Mouse (Mus musculus): ENCODE measurements at regions not wholly inside any gene's neighbourhood (a gene's known extent, or its start where the extent isn't known, plus 50 kb on each side); places are given as distances from the start of the nearest gene placed in this dataset.
A peak's percentile ranks its signal among the peaks of the same experiment; 100 is the strongest.
"Not testable (repeated sequence)": the region's sequence is repeated elsewhere in the genome, so short reads cannot be mapped to it uniquely, and the experiment has no call there.

DNA sequence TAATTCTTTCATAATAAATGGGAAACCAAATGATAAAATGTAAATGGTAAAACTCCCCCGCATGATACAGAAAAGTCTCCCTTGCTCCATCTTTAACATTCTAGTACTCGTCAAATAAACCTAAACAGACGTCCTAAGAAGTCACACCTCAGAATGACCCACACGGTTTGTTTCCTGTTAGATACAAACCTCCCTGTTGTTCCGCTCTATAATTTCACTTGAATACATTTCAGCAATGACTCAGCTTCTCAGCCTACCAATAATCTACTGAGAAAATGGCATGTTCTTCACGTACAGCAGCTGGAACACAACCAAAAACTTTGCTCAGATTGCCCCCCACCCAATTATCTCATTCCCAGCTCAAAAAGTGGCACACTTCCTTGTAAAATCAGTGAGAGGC is 93.7 kb upstream of the Pdc start:
- Histone ChIP-seq H3K4me1 (ENCODE audit: control insufficient read depth, insufficient read depth, low read length) (no peaks in the 10 kb centered on the region), H3K4me3 (replicated peaks; ENCODE audit: extremely low read depth, low read depth, low read length) (no peak overlapping the region)
- 64% methylated on average over 6 of the region's 6 CpGs for WGBS
- no peak for TF ChIP-seq POLR2A (IDR thresholded peaks at IDR 0.05; ENCODE audit: borderline replicate concordance, extremely low read depth, low read depth, low read length)
- no peak for TF ChIP-seq CTCF (IDR thresholded peaks at IDR 0.05; ENCODE audit: insufficient read depth, low read length)
- DNase-seq, result no peak

GRCm38 (mm10) chr1:150239504-150239903 is 79.7 kb upstream of the Pdc start:
- not testable (repeated sequence) for DNase-seq; H3K4me3 ChIP-seq (replicated peaks; ENCODE audit: extremely low read depth, low read depth, low read length); H3K4me1 ChIP-seq (ENCODE audit: control insufficient read depth, insufficient read depth, low read length)
- WGBS, result 72% methylated on average over 1 of the region's 1 CpGs

DNA sequence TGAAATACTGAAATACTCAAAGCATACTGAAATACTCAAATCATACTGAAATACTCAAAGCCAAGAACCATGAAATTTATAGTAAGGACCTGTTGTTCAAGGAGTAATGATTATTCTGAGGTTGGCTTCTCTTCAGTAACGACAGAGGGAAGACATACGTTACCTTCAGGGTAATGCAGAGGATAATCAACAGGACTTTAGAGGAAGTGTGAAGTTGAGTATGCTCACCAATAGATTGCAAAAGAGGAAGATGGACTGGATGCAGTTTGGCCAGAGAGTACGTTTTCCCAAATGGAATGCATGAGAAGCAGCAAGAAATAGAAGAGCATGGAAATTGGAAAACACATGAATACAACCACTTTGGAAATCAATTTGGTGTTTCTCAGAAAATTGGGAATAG is 79.1 kb upstream of the Pdc start:
- no peak for DNase-seq
- no peaks in the 10 kb centered on the region for H3K4me1 ChIP-seq (ENCODE audit: control insufficient read depth, insufficient read depth, low read length)
- TF ChIP-seq CTCF (IDR thresholded peaks at IDR 0.05; ENCODE audit: insufficient read depth, low read length) (no peak), POLR2A (IDR thresholded peaks at IDR 0.05; ENCODE audit: borderline replicate concordance, extremely low read depth, low read depth, low read length) (no peak)
- WGBS, result 82% methylated on average over 3 of the region's 3 CpGs
- no peak overlapping the region for H3K4me3 ChIP-seq (replicated peaks; ENCODE audit: extremely low read depth, low read depth, low read length)

GRCm38 (mm10) chr1:150241153-150241552 is 78.1 kb upstream of the Pdc start:
- Histone ChIP-seq H3K4me1 (ENCODE audit: control insufficient read depth, insufficient read depth, low read length) (no peaks in the 10 kb centered on the region), H3K4me3 (replicated peaks; ENCODE audit: extremely low read depth, low read depth, low read length) (no peak overlapping the region)
- no peak for TF ChIP-seq POLR2A (IDR thresholded peaks at IDR 0.05; ENCODE audit: borderline replicate concordance, extremely low read depth, low read depth, low read length)
- TF ChIP-seq CTCF (IDR thresholded peaks at IDR 0.05; ENCODE audit: insufficient read depth, low read length), result no peak
- WGBS, result 86% methylated on average over 4 of the region's 4 CpGs
- DNase-seq, result no peak

DNA sequence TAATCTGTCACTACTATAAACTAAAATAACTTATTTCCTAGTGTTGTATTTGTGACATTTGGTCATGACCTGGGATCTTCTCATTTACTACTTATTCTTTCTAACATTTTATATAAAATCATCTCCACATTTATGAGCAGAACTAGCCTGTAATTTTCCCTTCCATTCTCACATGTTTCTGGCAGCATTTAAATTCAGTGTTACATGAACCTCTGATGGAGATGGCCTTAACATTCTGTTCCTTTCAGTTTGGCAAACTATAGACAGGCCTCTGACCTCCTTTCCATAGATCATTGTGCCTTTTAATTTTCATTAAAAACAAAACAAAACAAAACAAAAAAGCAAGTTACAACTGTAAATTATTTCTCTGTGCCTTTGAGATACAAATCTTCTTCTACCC is 77.1 kb upstream of the Pdc start:
- H3K4me3 ChIP-seq (replicated peaks; ENCODE audit: extremely low read depth, low read depth, low read length), result no peak overlapping the region
- no peaks in the 10 kb centered on the region for H3K4me1 ChIP-seq (ENCODE audit: control insufficient read depth, insufficient read depth, low read length)
- no peak for DNase-seq
- TF ChIP-seq CTCF (IDR thresholded peaks at IDR 0.05; ENCODE audit: insufficient read depth, low read length) (no peak), POLR2A (IDR thresholded peaks at IDR 0.05; ENCODE audit: borderline replicate concordance, extremely low read depth, low read depth, low read length) (no peak)

DNA sequence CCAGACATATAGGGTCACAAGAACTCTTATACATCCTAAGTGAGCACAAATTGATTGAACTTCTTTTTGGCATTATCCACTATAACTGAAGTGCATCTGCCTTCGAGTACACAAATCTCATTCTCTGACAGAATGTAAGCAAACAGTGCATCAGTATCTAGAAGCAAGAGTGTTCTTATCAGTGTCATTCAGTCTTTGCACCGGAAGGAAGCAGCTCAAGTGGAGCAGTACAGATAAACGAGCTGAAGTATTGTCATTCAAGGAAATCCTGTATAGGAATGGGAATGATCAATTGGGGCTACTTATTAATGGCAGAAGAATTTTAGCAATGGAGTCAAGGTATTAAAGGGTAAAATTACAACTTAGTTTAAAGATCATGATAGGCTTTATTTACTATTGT is 74.3 kb upstream of the Pdc start:
- 11% methylated on average over 3 of the region's 3 CpGs for WGBS
- TF ChIP-seq CTCF (IDR thresholded peaks at IDR 0.05; ENCODE audit: insufficient read depth, low read length) (no peak), POLR2A (IDR thresholded peaks at IDR 0.05; ENCODE audit: borderline replicate concordance, extremely low read depth, low read depth, low read length) (no peak)
- no peaks in the 10 kb centered on the region for H3K4me1 ChIP-seq (ENCODE audit: control insufficient read depth, insufficient read depth, low read length)
- no peak for DNase-seq
- no peak overlapping the region for H3K4me3 ChIP-seq (replicated peaks; ENCODE audit: extremely low read depth, low read depth, low read length)

GRCm38 (mm10) chr1:150251422-150251821 is 67.8 kb upstream of the Pdc start:
- no peaks in the 10 kb centered on the region for H3K4me1 ChIP-seq (ENCODE audit: control insufficient read depth, insufficient read depth, low read length)
- H3K4me3 ChIP-seq (replicated peaks; ENCODE audit: extremely low read depth, low read depth, low read length), result no peak overlapping the region
- no peak for DNase-seq
- TF ChIP-seq POLR2A (IDR thresholded peaks at IDR 0.05; ENCODE audit: borderline replicate concordance, extremely low read depth, low read depth, low read length) (no peak), CTCF (IDR thresholded peaks at IDR 0.05; ENCODE audit: insufficient read depth, low read length) (no peak)
- 54% methylated on average over 1 of the region's 1 CpGs for WGBS

DNA sequence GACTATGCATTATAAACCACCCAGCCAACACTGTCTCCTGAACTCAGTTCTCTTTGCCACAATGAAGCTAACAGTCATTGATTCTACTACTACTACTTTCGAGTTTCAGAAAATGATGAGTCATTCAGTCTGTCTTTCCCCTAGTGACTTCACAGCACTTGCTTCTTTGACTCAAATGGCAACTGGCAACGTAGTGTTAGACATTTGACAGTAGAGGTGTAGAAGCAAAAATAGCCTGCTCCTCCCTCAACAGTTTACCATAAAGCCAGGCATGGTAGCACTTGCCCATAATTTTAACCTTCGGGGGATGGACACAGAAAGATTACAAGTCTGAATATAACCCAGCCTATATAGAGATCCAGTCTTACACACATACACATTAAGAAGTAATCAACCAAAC is 67.3 kb upstream of the Pdc start:
- DNase-seq, result no peak
- Histone ChIP-seq H3K4me3 (replicated peaks; ENCODE audit: extremely low read depth, low read depth, low read length) (no peak overlapping the region), H3K4me1 (ENCODE audit: control insufficient read depth, insufficient read depth, low read length) (no peaks in the 10 kb centered on the region)
- TF ChIP-seq CTCF (IDR thresholded peaks at IDR 0.05; ENCODE audit: insufficient read depth, low read length) (no peak), POLR2A (IDR thresholded peaks at IDR 0.05; ENCODE audit: borderline replicate concordance, extremely low read depth, low read depth, low read length) (no peak)
- WGBS, result 68% methylated on average over 3 of the region's 3 CpGs

DNA sequence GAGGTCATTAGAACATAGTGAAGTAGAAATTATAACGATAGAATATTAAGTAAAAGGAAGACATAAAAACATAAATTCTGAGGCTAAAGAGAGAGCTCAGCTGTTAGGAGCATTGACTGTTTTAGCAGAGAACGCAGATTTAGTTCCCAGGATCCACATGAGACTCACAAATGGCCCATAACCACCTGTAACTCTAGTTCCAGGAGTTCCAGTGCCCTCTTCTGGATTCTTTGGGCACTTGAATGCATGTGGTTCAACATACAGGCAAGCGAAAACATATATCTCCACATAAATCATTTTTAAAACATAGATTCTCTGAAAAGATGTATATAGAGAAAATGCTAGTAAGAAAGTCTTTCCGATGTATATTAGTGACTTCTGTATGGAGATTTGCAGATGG is 61.6 kb upstream of the Pdc start:
- Histone ChIP-seq H3K4me3 (replicated peaks; ENCODE audit: extremely low read depth, low read depth, low read length) (no peak overlapping the region), H3K4me1 (ENCODE audit: control insufficient read depth, insufficient read depth, low read length) (no peaks in the 10 kb centered on the region)
- DNase-seq, result no peak
- TF ChIP-seq POLR2A (IDR thresholded peaks at IDR 0.05; ENCODE audit: borderline replicate concordance, extremely low read depth, low read depth, low read length) (no peak), CTCF (IDR thresholded peaks at IDR 0.05; ENCODE audit: insufficient read depth, low read length) (peak; percentile 26; the same call in 1 of the 2 replicates)
- WGBS, result 56% methylated on average over 4 of the region's 4 CpGs

GRCm38 (mm10) chr1:150260355-150260754 is 58.9 kb upstream of the Pdc start:
- H3K4me3 ChIP-seq (replicated peaks; ENCODE audit: extremely low read depth, low read depth, low read length), result no peak overlapping the region
- H3K4me1 ChIP-seq (ENCODE audit: control insufficient read depth, insufficient read depth, low read length), result no peaks in the 10 kb centered on the region
- 94% methylated on average over 1 of the region's 1 CpGs for WGBS
- TF ChIP-seq CTCF (IDR thresholded peaks at IDR 0.05; ENCODE audit: insufficient read depth, low read length) (no peak), POLR2A (IDR thresholded peaks at IDR 0.05; ENCODE audit: borderline replicate concordance, extremely low read depth, low read depth, low read length) (no peak)
- no peak for DNase-seq

- 36% methylated on average over 3 of the region's 3 CpGs for WGBS
- Histone ChIP-seq H3K4me3 (replicated peaks; ENCODE audit: extremely low read depth, low read depth, low read length) (no peak overlapping the region), H3K4me1 (ENCODE audit: control insufficient read depth, insufficient read depth, low read length) (no peaks in the 10 kb centered on the region)
- no peak for DNase-seq
- TF ChIP-seq CTCF (IDR thresholded peaks at IDR 0.05; ENCODE audit: insufficient read depth, low read length) (peak; percentile 34; the same call in 1 of the 2 replicates), POLR2A (IDR thresholded peaks at IDR 0.05; ENCODE audit: borderline replicate concordance, extremely low read depth, low read depth, low read length) (no peak)
Observed at GRCm38 (mm10) chr1:150266502-150266901, 52.7 kb upstream of the Pdc start.

Data from lung, adult 2 months (tissue).